Comparison of ENCODE assay signal across 23 mouse cellular contexts in the genomic region with DNA sequence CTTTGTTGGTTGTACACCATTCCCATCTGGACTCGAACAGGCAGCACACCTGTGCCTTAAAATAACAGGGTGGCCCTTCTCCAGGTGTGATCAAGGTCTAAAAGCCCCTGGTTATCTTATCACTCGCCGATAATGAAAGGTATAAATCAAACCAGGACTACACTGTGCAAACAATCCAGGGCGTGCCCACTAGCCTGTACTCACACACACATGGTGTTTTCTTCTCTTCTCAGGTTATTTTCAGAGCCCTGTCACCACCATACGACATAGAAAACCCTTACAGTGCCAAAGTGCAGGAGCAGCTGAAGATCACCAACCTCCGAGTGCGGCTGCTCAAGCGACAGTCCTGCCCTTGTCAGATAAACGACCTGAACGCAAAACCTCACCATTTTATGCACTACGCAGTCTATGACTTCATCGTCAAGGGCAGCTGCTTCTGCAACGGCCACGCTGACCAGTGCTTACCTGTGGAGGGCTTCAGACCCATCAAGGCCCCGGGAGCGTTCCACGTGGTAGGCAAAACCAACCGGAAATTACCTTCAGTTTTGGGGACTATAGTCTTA. TPM values are rescaled to one million over a fixed set of nuclear protein-coding genes. Genes with fewer than 3 reads are reported as not detected.
A peak's percentile ranks its signal among the peaks of the same experiment; 100 is the strongest.
DNase-seq lines count a peak whose midpoint lies in the region; ATAC-seq lines count a peak whose summit lies in the region.
"Had no signal": no experiment of that assay in that cellular context is flagged by ENCODE, and none has a peak within 500 bp of the region (broad histone marks: within the 10 kb centered on the region; RNA-seq: fewer than 3 reads in every experiment).

No protein-coding gene starts in this region.

- peak overlapping the region; percentile 66 for H3K9ac ChIP-seq in liver, embryonic 12.5 days
- no peak overlapping the region for H3K9ac ChIP-seq in midbrain, embryonic 16.5 days (ENCODE audit: low read depth, low read length)
- H3K9ac ChIP-seq: forebrain, embryonic 12.5 days; neural tube, embryonic 13.5 days had no signal

- peak; percentile 35 for DNase-seq in testis, postnatal 10 days (ENCODE audit: low spot score)
- no peak for DNase-seq in testis, postnatal 14 days (ENCODE audit: low spot score)
- no peak for DNase-seq in kidney, adult 11 months
- no peak for DNase-seq in heart, adult 18-20 months
- no peak for DNase-seq in midbrain, embryonic 10.5 days (ENCODE audit: low spot score)
- DNase-seq: adrenal gland, postnatal 10 days; cerebellum, adult 11 months; cerebellum, postnatal 36 days; gastrocnemius, adult 2 months; heart, postnatal 36 days; kidney, adult 8-10 months; kidney, postnatal 25 days; lung, postnatal 14 days; thymus, adult 18-20 months had no signal

- H3K27me3 ChIP-seq in liver, embryonic 12.5 days (replicated peaks) = no peaks in the 10 kb centered on the region
- no peaks in the 10 kb centered on the region for H3K27me3 ChIP-seq in midbrain, embryonic 16.5 days (ENCODE audit: control insufficient read depth, insufficient read depth, low read depth, low read length)
- no peaks in the 10 kb centered on the region for H3K27me3 ChIP-seq in midbrain, embryonic 10.5 days (ENCODE audit: low read depth, poor library complexity, severe bottlenecking)
- H3K27me3 ChIP-seq: forebrain, embryonic 12.5 days; neural tube, embryonic 13.5 days had no signal

- peaks cover 85% of the 10 kb centered on the region for H3K4me1 ChIP-seq in liver, embryonic 12.5 days
- H3K4me1 ChIP-seq in midbrain, embryonic 16.5 days (ENCODE audit: control insufficient read depth, insufficient read depth, low read length) = peaks cover 12% of the 10 kb centered on the region
- H3K4me1 ChIP-seq in midbrain, embryonic 10.5 days = peaks cover 29% of the 10 kb centered on the region

- ATAC-seq in liver, embryonic 12.5 days = peak; percentile 40; the same call in 1 of the 2 replicates
- ATAC-seq in megakaryocyte-erythroid progenitor cell, adult 5-6 weeks (replicated peaks; ENCODE audit: low FRiP score, low TSS enrichment, poor library complexity, severe bottlenecking) = peak; percentile 69
- no peak for ATAC-seq in midbrain, embryonic 16.5 days
- ATAC-seq: activated CD4-positive, CD25-positive, alpha-beta regulatory T cell, adult 4 months; hindbrain, embryonic 16.5 days had no signal

- no peaks in the 10 kb centered on the region for H3K36me3 ChIP-seq in liver, embryonic 12.5 days
- H3K36me3 ChIP-seq in midbrain, embryonic 16.5 days (ENCODE audit: control insufficient read depth, insufficient read depth, low read length) = no peaks in the 10 kb centered on the region
- peaks cover 31% of the 10 kb centered on the region for H3K36me3 ChIP-seq in midbrain, embryonic 10.5 days
- H3K36me3 ChIP-seq: G1E had no signal

- H3K4me2 ChIP-seq in liver, embryonic 12.5 days = peak overlapping the region; percentile 61
- no peak overlapping the region for H3K4me2 ChIP-seq in midbrain, embryonic 16.5 days (ENCODE audit: low read length)
- H3K4me2 ChIP-seq: forebrain, embryonic 12.5 days; midbrain, embryonic 11.5 days; neural tube, embryonic 13.5 days had no signal

- H3K9me3 ChIP-seq in liver, embryonic 12.5 days (replicated peaks) = no peaks in the 10 kb centered on the region
- H3K9me3 ChIP-seq in midbrain, embryonic 16.5 days (replicated peaks; ENCODE audit: control insufficient read depth, low read length, poor library complexity, severe bottlenecking) = no peaks in the 10 kb centered on the region
- no peaks in the 10 kb centered on the region for H3K9me3 ChIP-seq in midbrain, embryonic 10.5 days (replicated peaks)
- H3K9me3 ChIP-seq: forebrain, embryonic 12.5 days; G1E; neural tube, embryonic 13.5 days had no signal

- peak overlapping the region; percentile 79 for H3K27ac ChIP-seq in liver, embryonic 12.5 days
- no peak overlapping the region for H3K27ac ChIP-seq in midbrain, embryonic 16.5 days (ENCODE audit: low read length)
- H3K27ac ChIP-seq in midbrain, embryonic 10.5 days (replicated peaks) = no peak overlapping the region
- H3K27ac ChIP-seq: forebrain, embryonic 12.5 days; gastrocnemius, adult 2 months; neural tube, embryonic 13.5 days had no signal

- 34% methylated on average over 18 of the region's 18 CpGs for WGBS in liver, embryonic 12.5 days (ENCODE audit: insufficient replicate concordance)
- WGBS in midbrain, embryonic 16.5 days = 95% methylated on average over 18 of the region's 18 CpGs
- WGBS in midbrain, embryonic 10.5 days = 89% methylated on average over 18 of the region's 18 CpGs

- peak overlapping the region; percentile 41 for H3K4me3 ChIP-seq in liver, embryonic 12.5 days
- H3K4me3 ChIP-seq in midbrain, embryonic 16.5 days (ENCODE audit: low read depth, low read length) = no peak overlapping the region
- H3K4me3 ChIP-seq in midbrain, embryonic 10.5 days = no peak overlapping the region
- H3K4me3 ChIP-seq: forebrain, embryonic 12.5 days; gastrocnemius, adult 2 months; neural tube, embryonic 13.5 days had no signal

RNA-seq across cellular contexts. Expression of gene Ntn4, which starts 41.8 kb away (rescaled TPM):
- polyA plus RNA-seq in liver, embryonic 12.5 days (2016; fragmentation: Nextera tagmentation; extraction: Ambion mirVana) = 0.17 and 0.26 TPM in 2 replicates
- 14.0 and 14.9 TPM in 2 replicates for total RNA-seq in megakaryocyte-erythroid progenitor cell, adult 5-6 weeks (2014; fragmentation: Nextera tagmentation)
- total RNA-seq in megakaryocyte-erythroid progenitor cell, adult 5-6 weeks (2017) = 8.7 and 24.8 TPM in 2 replicates
- polyA plus RNA-seq in midbrain, embryonic 16.5 days (2015; fragmentation: Nextera tagmentation; extraction: Ambion mirVana) = 0.50 and 1.7 TPM in 2 replicates
- 10 to 100 TPM; 12.7 to 18.0 TPM for total RNA-seq in heart, adult 18-20 months (2021)
- 0.89 and 1.2 TPM in 2 replicates for polyA plus RNA-seq in midbrain, embryonic 10.5 days (2016; fragmentation: Nextera tagmentation; extraction: Ambion mirVana)
- polyA plus RNA-seq: G1E had no signal
